Mouse (Mus musculus) ES-E14 (cell line): Measurements from ENCODE around the gene Hoxb5.

ENCODE experiments used
- CHD2 ChIP-seq: IDR thresholded peaks from 2 replicates; pipeline ENCODE4 v1.6.1; 2014; ENCODE audit warnings: mild to moderate bottlenecking, low read depth, low read length, inconsistent platforms
- HCFC1 ChIP-seq: IDR thresholded peaks from 2 replicates; pipeline ENCODE4 v1.6.1; 2012; ENCODE audit warnings: low read length, inconsistent platforms, borderline replicate concordance; ENCODE audit not compliant: insufficient read depth
- MAFK ChIP-seq: IDR thresholded peaks from 2 replicates; pipeline ENCODE4 v1.6.1; 2014; ENCODE audit warnings: mild to moderate bottlenecking, low read depth, low read length, inconsistent platforms; ENCODE audit not compliant: insufficient read depth
- ZC3H11A ChIP-seq: IDR thresholded peaks from 2 replicates; pipeline ENCODE4 v1.6.1; 2012; ENCODE audit warnings: low read depth, mild to moderate bottlenecking, inconsistent platforms, low read length, borderline replicate concordance
- ZNF384 ChIP-seq: IDR thresholded peaks from 2 replicates; pipeline ENCODE4 v1.6.1; 2012; ENCODE audit warnings: low read depth, low read length, inconsistent platforms

GRCm38 (mm10) chr11:96305505-96306182 is 2.5 kb downstream of the Hoxb5 start:
- no peak for TF ChIP-seq ZC3H11A
- no peak for TF ChIP-seq HCFC1
- TF ChIP-seq MAFK = no peak
- TF ChIP-seq CHD2 = no peak
- no peak for TF ChIP-seq ZNF384
